Mouse (Mus musculus): ENCODE results near the gene Olfr462. TPM values are rescaled to one million over a fixed set of nuclear protein-coding genes. Genes with fewer than 3 reads are reported as not detected.

The Olfr462 gene
- not detected in 2 replicates for polyA plus RNA-seq (2016; fragmentation: Nextera tagmentation; extraction: Ambion mirVana)

- 90% methylated on average over 6 of the region's 6 CpGs for WGBS
- Histone ChIP-seq H3K27me3 (ENCODE audit: insufficient read depth, poor library complexity, severe bottlenecking) (no peaks in the 10 kb centered on the region), H3K27ac (no peak within 1 kb of the TSS), H3K4me3 (no peak within 1 kb of the TSS), H3K36me3 (no peaks in the 10 kb centered on the region), H3K9me3 (no peaks in the 10 kb centered on the region), H3K4me1 (replicated peaks) (no peaks in the 10 kb centered on the region)
- no peak for DNase-seq (ENCODE audit: low spot score)
Measured at GRCm38 (mm10) chr11:87892168-87892567, at the start of gene Olfr462. Gene Olfr462, minus strand, starts transcription at chr11:87892268.

- Histone ChIP-seq H3K4me3 (no peak overlapping the region), H3K27ac (no peak overlapping the region), H3K27me3 (ENCODE audit: insufficient read depth, poor library complexity, severe bottlenecking) (no peaks in the 10 kb centered on the region), H3K9me3 (no peaks in the 10 kb centered on the region), H3K36me3 (no peaks in the 10 kb centered on the region), H3K4me1 (replicated peaks) (no peaks in the 10 kb centered on the region)
- 84% methylated on average over 3 of the region's 3 CpGs for WGBS
- DNase-seq (ENCODE audit: low spot score), result no peak
Measured at GRCm38 (mm10) chr11:87935467-87935866, 43.4 kb upstream of the Olfr462 start.

GRCm38 (mm10) chr11:87933731-87934130, 41.7 kb upstream of the Olfr462 start:
- Histone ChIP-seq H3K27me3 (ENCODE audit: insufficient read depth, poor library complexity, severe bottlenecking) (no peaks in the 10 kb centered on the region), H3K4me1 (replicated peaks) (no peaks in the 10 kb centered on the region), H3K36me3 (no peaks in the 10 kb centered on the region), H3K27ac (no peak overlapping the region), H3K4me3 (no peak overlapping the region), H3K9me3 (0 out of 2 replicates have a peak, but pooled peaks cover 2% of the 10 kb centered on the region)
- 80% methylated on average over 2 of the region's 2 CpGs for WGBS
- DNase-seq (ENCODE audit: low spot score), result no peak

- no peak for DNase-seq (ENCODE audit: low spot score)
- H3K4me3 ChIP-seq, result no peak overlapping the region
- no peaks in the 10 kb centered on the region for H3K4me1 ChIP-seq (replicated peaks)
- 0 out of 2 replicates have a peak, but pooled peaks cover 2% of the 10 kb centered on the region for H3K9me3 ChIP-seq
- WGBS, result 92% methylated on average over 2 of the region's 2 CpGs
- no peaks in the 10 kb centered on the region for H3K36me3 ChIP-seq
- no peaks in the 10 kb centered on the region for H3K27me3 ChIP-seq (ENCODE audit: insufficient read depth, poor library complexity, severe bottlenecking)
- H3K27ac ChIP-seq, result no peak overlapping the region
Measured at GRCm38 (mm10) chr11:87930348-87930747, 38.3 kb upstream of the Olfr462 start.

GRCm38 (mm10) chr11:87920966-87921365, 28.9 kb upstream of the Olfr462 start, which contains the start of gene Olfr464:
Gene Olfr464, minus strand, starts transcription at chr11:87920967.
- Histone ChIP-seq H3K4me3 (no peak within 1 kb of the TSS), H3K36me3 (no peaks in the 10 kb centered on the region), H3K27me3 (ENCODE audit: insufficient read depth, poor library complexity, severe bottlenecking) (no peaks in the 10 kb centered on the region), H3K4me1 (replicated peaks) (no peaks in the 10 kb centered on the region), H3K27ac (no peak within 1 kb of the TSS), H3K9me3 (no peaks in the 10 kb centered on the region)
- 29% methylated on average over 5 of the region's 5 CpGs for WGBS
- DNase-seq (ENCODE audit: low spot score), result peak; percentile 54

GRCm38 (mm10) chr11:87920301-87920700, 28.2 kb upstream of the Olfr462 start:
- Histone ChIP-seq H3K27me3 (ENCODE audit: insufficient read depth, poor library complexity, severe bottlenecking) (no peaks in the 10 kb centered on the region), H3K4me3 (no peak overlapping the region), H3K27ac (no peak overlapping the region), H3K36me3 (no peaks in the 10 kb centered on the region), H3K9me3 (no peaks in the 10 kb centered on the region), H3K4me1 (replicated peaks) (no peaks in the 10 kb centered on the region)
- DNase-seq (ENCODE audit: low spot score), result no peak
- WGBS, result 66% methylated on average over 2 of the region's 2 CpGs

GRCm38 (mm10) chr11:87916005-87916404, 23.9 kb upstream of the Olfr462 start:
- Histone ChIP-seq H3K4me1 (replicated peaks) (no peaks in the 10 kb centered on the region), H3K27me3 (ENCODE audit: insufficient read depth, poor library complexity, severe bottlenecking) (no peaks in the 10 kb centered on the region), H3K27ac (no peak overlapping the region), H3K36me3 (no peaks in the 10 kb centered on the region), H3K9me3 (no peaks in the 10 kb centered on the region), H3K4me3 (no peak overlapping the region)
- 86% methylated on average over 1 of the region's 1 CpGs for WGBS
- DNase-seq (ENCODE audit: low spot score), result no peak

GRCm38 (mm10) chr11:87904331-87904730, 12.3 kb upstream of the Olfr462 start:
- H3K9me3 ChIP-seq, result no peaks in the 10 kb centered on the region
- WGBS, result 87% methylated on average over 3 of the region's 3 CpGs
- no peaks in the 10 kb centered on the region for H3K36me3 ChIP-seq
- DNase-seq (ENCODE audit: low spot score), result no peak
- no peaks in the 10 kb centered on the region for H3K4me1 ChIP-seq (replicated peaks)
- no peak overlapping the region for H3K27ac ChIP-seq
- H3K4me3 ChIP-seq, result no peak overlapping the region
- no peaks in the 10 kb centered on the region for H3K27me3 ChIP-seq (ENCODE audit: insufficient read depth, poor library complexity, severe bottlenecking)

- H3K9me3 ChIP-seq, result no peaks in the 10 kb centered on the region
- H3K27me3 ChIP-seq (ENCODE audit: insufficient read depth, poor library complexity, severe bottlenecking), result no peaks in the 10 kb centered on the region; the same call in 1 of the 2 replicates
- no peak within 1 kb of the TSS for H3K27ac ChIP-seq
- no peaks in the 10 kb centered on the region for H3K36me3 ChIP-seq
- no peak within 1 kb of the TSS for H3K4me3 ChIP-seq
- H3K4me1 ChIP-seq (replicated peaks), result no peaks in the 10 kb centered on the region
- DNase-seq (ENCODE audit: low spot score), result no peak
Measured at GRCm38 (mm10) chr11:87897287-87897686, 5.2 kb upstream of the Olfr462 start, which contains the start of gene Olfr463. Gene Olfr463, minus strand, starts transcription at chr11:87897387.

GRCm38 (mm10) chr11:87884856-87885255, 7.2 kb downstream of the Olfr462 start:
- WGBS, result 84% methylated on average over 5 of the region's 5 CpGs
- no peaks in the 10 kb centered on the region for H3K36me3 ChIP-seq
- DNase-seq (ENCODE audit: low spot score), result no peak
- H3K27me3 ChIP-seq (ENCODE audit: insufficient read depth, poor library complexity, severe bottlenecking), result no peaks in the 10 kb centered on the region
- H3K4me1 ChIP-seq (replicated peaks), result no peaks in the 10 kb centered on the region
- H3K4me3 ChIP-seq, result no peak overlapping the region
- no peaks in the 10 kb centered on the region for H3K9me3 ChIP-seq
- no peak overlapping the region for H3K27ac ChIP-seq

- no peak overlapping the region for H3K4me3 ChIP-seq
- peak; percentile 14 for DNase-seq (ENCODE audit: low spot score)
- no peak overlapping the region for H3K27ac ChIP-seq
- H3K36me3 ChIP-seq, result no peaks in the 10 kb centered on the region
- 40% methylated on average over 5 of the region's 5 CpGs for WGBS
- no peaks in the 10 kb centered on the region for H3K27me3 ChIP-seq (ENCODE audit: insufficient read depth, poor library complexity, severe bottlenecking)
- H3K9me3 ChIP-seq, result no peaks in the 10 kb centered on the region
- H3K4me1 ChIP-seq (replicated peaks), result no peaks in the 10 kb centered on the region
Measured at GRCm38 (mm10) chr11:87883493-87883892, 8.6 kb downstream of the Olfr462 start.

- no peak for DNase-seq (ENCODE audit: low spot score)
- Histone ChIP-seq H3K27me3 (ENCODE audit: insufficient read depth, poor library complexity, severe bottlenecking) (no peaks in the 10 kb centered on the region), H3K36me3 (no peaks in the 10 kb centered on the region), H3K9me3 (no peaks in the 10 kb centered on the region), H3K4me3 (no peak overlapping the region), H3K4me1 (replicated peaks) (no peaks in the 10 kb centered on the region), H3K27ac (no peak overlapping the region)
- WGBS, result 81% methylated on average over 4 of the region's 4 CpGs
Measured at GRCm38 (mm10) chr11:87881714-87882113, 10.4 kb downstream of the Olfr462 start.

- Histone ChIP-seq H3K4me3 (no peak overlapping the region), H3K4me1 (replicated peaks) (no peaks in the 10 kb centered on the region), H3K27ac (no peak overlapping the region), H3K36me3 (no peaks in the 10 kb centered on the region), H3K27me3 (ENCODE audit: insufficient read depth, poor library complexity, severe bottlenecking) (no peaks in the 10 kb centered on the region), H3K9me3 (no peaks in the 10 kb centered on the region)
- WGBS, result 83% methylated on average over 9 of the region's 9 CpGs
- no peak for DNase-seq (ENCODE audit: low spot score)
Measured at GRCm38 (mm10) chr11:87879826-87880225, 12.2 kb downstream of the Olfr462 start.

GRCm38 (mm10) chr11:87875436-87875835, 16.6 kb downstream of the Olfr462 start, which contains the start of gene Epx:
Gene Epx, minus strand, starts transcription at chr11:87875536.
- Histone ChIP-seq H3K27me3 (ENCODE audit: insufficient read depth, poor library complexity, severe bottlenecking) (no peaks in the 10 kb centered on the region), H3K27ac (0 out of 2 replicates have a peak within 1 kb of the TSS, but pooled peaks have one; percentile 23), H3K36me3 (no peaks in the 10 kb centered on the region), H3K4me3 (no peak within 1 kb of the TSS), H3K9me3 (no peaks in the 10 kb centered on the region), H3K4me1 (replicated peaks) (0 out of 2 replicates have a peak, but pooled peaks cover 5% of the 10 kb centered on the region)
- no peak for DNase-seq (ENCODE audit: low spot score)
- WGBS, result 82% methylated on average over 6 of the region's 6 CpGs
